Mouse (Mus musculus) megakaryocyte, embryonic 14.5 days (primary cell): ENCODE results near the gene Tlr12. TPM values are rescaled to one million over a fixed set of nuclear protein-coding genes. Genes with fewer than 3 reads are reported as not detected.
"Not testable (repeated sequence)": the region's sequence is repeated elsewhere in the genome, so short reads cannot be mapped to it uniquely, and the experiment has no call there.

ENCODE experiments used
- H3K27me3 ChIP-seq: replicated peaks from 2 replicates; pipeline ENCODE3; 2012; ENCODE audit warnings: inconsistent platforms
- H3K36me3 ChIP-seq: replicated peaks from 2 replicates; pipeline ENCODE3; 2012; ENCODE audit warnings: low read length, inconsistent platforms, mixed read lengths
- H3K4me1 ChIP-seq: 2 replicates; pipeline ENCODE4 v1.6.1; 2012; ENCODE audit warnings: inconsistent platforms
- H3K4me3 ChIP-seq: replicated peaks from 2 replicates; pipeline ENCODE3; 2012; ENCODE audit warnings: moderate library complexity, mild to moderate bottlenecking, inconsistent platforms
- H3K9me3 ChIP-seq: 2 replicates; pipeline ENCODE4 v1.6.1; 2012; ENCODE audit warnings: inconsistent platforms
- FLI1 ChIP-seq: IDR thresholded peaks from 2 replicates; pipeline ENCODE4 v1.6.1; 2012; ENCODE audit warnings: low read length, inconsistent platforms, mixed read lengths
- GATA1 ChIP-seq: IDR thresholded peaks from 3 replicates; pipeline ENCODE4 v1.6.1; 2012; ENCODE audit warnings: mixed read lengths, low read length, inconsistent platforms, borderline replicate concordance
- polyA plus RNA-seq: library from polyadenylated mRNA; stranded (reverse); fragments of >175 nt; gene quantifications from 2 replicates; pipeline ENCODE4 v1.2.3, GENCODE M21; 2012; ENCODE audit warnings: low replicate concordance; ENCODE audit not compliant: insufficient read depth

Gene Tlr12
- polyA plus RNA-seq, result 1.4 and 1.8 TPM in 2 replicates

DNA sequence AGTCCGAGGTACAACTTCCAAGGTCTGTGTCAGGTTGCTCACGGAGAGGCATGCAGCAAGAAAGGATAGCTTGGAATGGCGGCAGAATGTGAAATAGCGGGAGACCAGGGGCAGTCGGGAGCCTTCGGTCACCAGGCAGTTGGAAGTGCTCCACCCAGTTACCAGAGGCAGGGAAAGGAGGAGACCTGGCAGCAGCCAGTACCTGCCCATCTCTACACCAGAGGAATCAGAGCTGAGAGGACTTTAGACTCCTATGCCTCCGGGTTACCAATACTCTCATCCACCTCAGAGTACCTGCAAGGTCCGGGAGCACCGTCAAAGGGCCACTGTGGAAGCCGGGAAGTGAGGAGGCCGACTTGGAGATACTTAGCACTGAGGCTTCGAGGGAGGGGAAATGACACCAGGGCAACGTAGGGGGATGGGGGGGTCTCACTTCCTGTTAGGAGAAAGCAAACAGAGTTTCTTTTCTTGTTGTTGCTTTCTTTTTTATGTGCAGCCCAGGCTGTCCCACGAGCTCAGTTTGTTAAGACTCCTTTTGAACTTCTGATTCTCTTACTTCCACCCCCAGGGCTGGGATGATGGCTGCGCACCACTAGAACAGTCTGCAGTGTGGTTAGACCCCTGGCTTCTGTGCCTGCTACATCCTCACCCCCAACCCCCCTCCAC lies at the start of gene Tlr12:
Gene Tlr12 (minus strand): TSS at position 374 of the 666 bp plus-strand sequence.
- peak within 1 kb of the TSS; percentile 87 for H3K4me3 ChIP-seq
- TF ChIP-seq FLI1 (no peak), GATA1 (no peak)
- H3K36me3 ChIP-seq, result no peaks in the 10 kb centered on the region
- peaks cover 7% of the 10 kb centered on the region for H3K9me3 ChIP-seq
- H3K27me3 ChIP-seq, result peaks cover 33% of the 10 kb centered on the region
- H3K4me1 ChIP-seq, result peaks cover 68% of the 10 kb centered on the region

DNA sequence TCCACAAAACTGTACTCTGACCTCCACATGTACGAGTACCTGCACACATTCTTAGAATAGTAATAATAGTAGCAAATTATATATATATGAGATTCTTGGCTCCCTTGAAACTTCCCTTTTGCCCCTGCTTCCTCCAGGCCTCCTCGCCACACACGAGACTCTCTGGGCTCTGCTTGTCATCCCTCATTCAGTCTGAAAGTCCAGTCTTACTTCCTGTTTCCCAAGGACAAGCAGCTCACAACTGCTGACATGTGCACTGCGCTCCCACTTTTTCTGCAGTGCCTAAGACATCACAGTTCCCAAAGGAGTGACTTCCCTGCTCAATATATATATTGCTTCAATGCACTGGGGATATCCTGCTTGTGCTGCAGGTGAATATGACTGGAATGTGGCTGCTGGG lies 48.8 kb upstream of the Tlr12 start:
- H3K4me1 ChIP-seq, result peaks cover 100% of the 10 kb centered on the region
- H3K9me3 ChIP-seq, H3K27me3 ChIP-seq, H3K4me3 ChIP-seq: not testable (repeated sequence)
- H3K36me3 ChIP-seq, result peaks cover 45% of the 10 kb centered on the region

GRCm38 (mm10) chr4:128666362-128666761 lies 47.9 kb upstream of the Tlr12 start:
- Histone ChIP-seq H3K4me1 (peaks cover 100% of the 10 kb centered on the region), H3K36me3 (peaks cover 44% of the 10 kb centered on the region)
- H3K27me3 ChIP-seq, H3K9me3 ChIP-seq, H3K4me3 ChIP-seq: not testable (repeated sequence)

DNA sequence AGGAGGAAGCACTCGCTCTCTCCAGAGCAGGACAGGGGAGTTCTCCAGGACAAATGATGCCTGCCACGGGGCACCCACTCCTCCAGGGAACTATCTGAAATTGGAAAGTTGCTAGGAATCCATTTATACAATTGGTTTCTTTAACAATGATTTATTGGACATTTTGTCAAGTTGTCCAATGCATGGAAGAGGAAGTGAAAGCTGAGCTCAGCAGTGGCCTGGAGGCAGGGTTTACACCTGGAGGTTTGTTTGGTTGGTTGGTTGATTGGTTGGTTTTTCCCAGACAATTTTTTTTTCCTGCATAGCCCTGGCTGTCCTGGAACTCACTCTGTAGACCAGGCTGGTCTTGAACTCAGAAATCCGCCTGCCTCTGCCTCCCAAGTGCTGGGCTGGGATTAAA lies 45.6 kb upstream of the Tlr12 start:
- Histone ChIP-seq H3K4me3 (no peak overlapping the region), H3K36me3 (peaks cover 54% of the 10 kb centered on the region), H3K4me1 (peaks cover 100% of the 10 kb centered on the region), H3K27me3 (no peaks in the 10 kb centered on the region), H3K9me3 (no peaks in the 10 kb centered on the region)
- TF ChIP-seq FLI1, result no peak

DNA sequence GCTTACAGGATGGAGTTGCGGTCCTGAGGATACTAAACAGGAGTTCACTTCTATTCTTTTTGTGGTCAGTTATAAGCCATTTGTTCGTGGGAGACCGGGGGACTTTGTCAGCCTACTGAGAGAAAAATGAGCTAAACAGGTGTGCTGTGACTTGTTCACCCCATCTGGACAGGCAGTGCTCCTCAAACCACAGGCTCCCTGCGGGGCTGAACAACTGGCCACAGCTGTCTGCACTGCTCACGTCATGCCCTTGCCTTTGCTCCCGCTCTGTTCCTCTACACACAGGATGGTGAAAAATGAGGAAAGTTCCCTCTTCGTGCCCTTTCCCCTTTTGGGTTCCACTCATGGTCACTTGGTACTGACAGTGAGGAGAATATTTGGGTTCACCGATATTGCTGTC lies 42.6 kb upstream of the Tlr12 start:
- Histone ChIP-seq H3K9me3 (no peaks in the 10 kb centered on the region), H3K27me3 (no peaks in the 10 kb centered on the region), H3K4me1 (peaks cover 100% of the 10 kb centered on the region), H3K36me3 (peaks cover 72% of the 10 kb centered on the region), H3K4me3 (peak overlapping the region; percentile 70)
- TF ChIP-seq GATA1, result no peak
- TF ChIP-seq FLI1, result no peak

- no peaks in the 10 kb centered on the region for H3K9me3 ChIP-seq
- peaks cover 100% of the 10 kb centered on the region for H3K4me1 ChIP-seq
- H3K36me3 ChIP-seq, result peaks cover 66% of the 10 kb centered on the region
- H3K27me3 ChIP-seq, result no peaks in the 10 kb centered on the region
- TF ChIP-seq GATA1 (no peak), FLI1 (no peak)
- H3K4me3 ChIP-seq, result peak overlapping the region; percentile 51
Observed at GRCm38 (mm10) chr4:128660196-128660595, 41.8 kb upstream of the Tlr12 start.

DNA sequence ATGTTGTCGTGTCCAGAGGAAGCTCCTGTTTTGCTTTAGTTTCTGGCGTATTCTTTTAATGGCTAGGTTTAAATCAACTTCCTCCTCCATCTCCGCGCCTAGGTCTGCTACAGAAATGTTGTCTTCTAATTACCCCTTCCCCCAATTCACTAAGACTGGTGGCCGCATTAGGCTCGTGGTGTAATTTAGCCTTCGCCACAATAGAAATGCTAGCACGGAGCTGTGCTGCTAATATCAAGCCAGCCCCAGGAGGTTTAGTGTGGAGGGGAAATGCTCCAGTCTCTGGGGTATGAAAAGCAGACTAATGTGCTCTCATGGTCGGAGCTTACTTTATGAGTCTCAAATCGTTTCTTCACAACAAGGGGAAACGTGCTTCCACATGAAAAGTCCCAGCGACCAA lies 37.0 kb upstream of the Tlr12 start:
- Histone ChIP-seq H3K4me3 (peak overlapping the region; percentile 96), H3K4me1 (peaks cover 96% of the 10 kb centered on the region), H3K9me3 (no peaks in the 10 kb centered on the region), H3K27me3 (no peaks in the 10 kb centered on the region), H3K36me3 (peaks cover 34% of the 10 kb centered on the region)
- TF ChIP-seq FLI1, result no peak
- TF ChIP-seq GATA1, result no peak

DNA sequence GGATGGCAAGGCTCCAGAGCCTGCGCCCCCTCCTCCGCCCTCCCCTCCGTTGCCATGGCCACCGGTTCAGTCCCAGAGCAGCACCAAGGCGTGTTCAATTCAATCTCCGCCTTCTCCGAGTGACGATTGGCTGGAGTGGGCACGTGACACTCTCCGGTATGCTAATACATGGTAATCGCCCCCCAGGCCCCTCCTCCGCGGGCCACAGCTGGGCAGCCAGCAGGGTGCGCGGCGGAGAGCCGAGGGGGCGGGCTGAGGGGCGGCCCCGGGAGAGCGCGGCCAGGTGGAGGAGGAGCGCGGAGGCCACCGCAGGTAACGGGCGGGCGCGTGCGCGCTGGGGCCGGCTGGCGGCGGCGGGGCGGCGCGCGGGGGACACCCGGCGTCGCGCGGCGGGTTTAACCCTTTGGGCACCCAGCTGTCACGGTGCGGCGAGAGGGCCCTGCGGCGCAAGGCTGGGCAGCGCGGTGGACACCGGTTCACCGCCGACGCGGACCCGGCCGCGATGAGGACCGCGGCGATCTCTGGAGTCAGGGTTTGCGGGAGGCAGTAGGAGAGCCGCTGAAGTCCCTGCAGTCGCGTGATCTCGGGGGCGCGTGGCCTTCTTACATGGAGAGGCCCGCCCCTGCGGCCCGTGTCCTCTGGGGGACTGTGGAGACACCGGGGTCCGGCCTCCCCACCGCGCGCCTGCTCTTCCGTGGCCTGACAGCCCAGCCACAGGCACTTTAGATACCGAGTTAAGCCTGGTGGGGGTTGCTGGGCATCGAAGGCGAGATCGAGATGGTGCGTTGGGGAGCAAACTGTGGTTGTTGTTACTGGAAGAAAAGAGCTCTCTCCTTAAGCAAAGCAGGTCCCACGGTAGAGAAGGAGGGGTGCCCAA lies 36.3 kb upstream of the Tlr12 start, which contains the start of gene Phc2:
Gene Phc2 (plus strand): TSS at position 198 of the 877 bp plus-strand sequence.
- Histone ChIP-seq H3K4me1 (peaks cover 96% of the 10 kb centered on the region), H3K4me3 (peak within 1 kb of the TSS; percentile 96), H3K9me3 (no peaks in the 10 kb centered on the region)

GRCm38 (mm10) chr4:128652584-128653298 lies 34.3 kb upstream of the Tlr12 start:
- TF ChIP-seq GATA1 (no peak; the same call in 2 of the 3 replicates), FLI1 (peak; percentile 69)
- Histone ChIP-seq H3K27me3 (no peaks in the 10 kb centered on the region), H3K9me3 (no peaks in the 10 kb centered on the region), H3K4me1 (peaks cover 96% of the 10 kb centered on the region), H3K4me3 (peak overlapping the region; percentile 72), H3K36me3 (peaks cover 13% of the 10 kb centered on the region)

More for the DNA sequence above, 36.3 kb upstream of the Tlr12 start, which contains the start of gene Phc2:
- no peak for TF ChIP-seq FLI1
- peaks cover 32% of the 10 kb centered on the region for H3K36me3 ChIP-seq
- no peaks in the 10 kb centered on the region for H3K27me3 ChIP-seq

DNA sequence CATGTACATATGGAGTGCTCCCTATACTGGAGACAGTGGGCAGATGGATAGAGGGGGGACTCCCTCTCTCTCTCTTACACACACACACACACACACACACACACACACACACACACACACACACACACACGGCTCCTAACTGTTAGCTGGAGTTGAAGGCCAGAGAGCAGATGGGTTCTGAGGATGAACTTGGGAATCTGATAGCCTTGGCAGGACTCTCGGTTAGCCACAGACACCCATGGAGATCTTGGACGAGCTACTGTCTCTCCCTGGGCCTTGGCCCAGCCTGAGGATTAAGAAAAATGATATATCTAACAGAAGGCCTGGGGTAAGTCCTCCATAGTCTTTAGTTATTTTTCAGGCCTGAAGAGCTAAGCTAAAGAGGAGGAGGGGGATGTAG lies 33.1 kb upstream of the Tlr12 start:
- TF ChIP-seq FLI1 (no peak), GATA1 (no peak)
- Histone ChIP-seq H3K9me3 (no peaks in the 10 kb centered on the region), H3K27me3 (no peaks in the 10 kb centered on the region), H3K4me1 (peaks cover 96% of the 10 kb centered on the region), H3K4me3 (no peak overlapping the region), H3K36me3 (peaks cover 1% of the 10 kb centered on the region)
